Mouse (Mus musculus): ENCODE data around the gene Tgfb1i1. TPM values are rescaled to one million over a fixed set of nuclear protein-coding genes. Genes with fewer than 3 reads are reported as not detected.

The Tgfb1i1 gene
- polyA plus RNA-seq, 1 experiment from 2014 or later, result 111 TPM

DNA sequence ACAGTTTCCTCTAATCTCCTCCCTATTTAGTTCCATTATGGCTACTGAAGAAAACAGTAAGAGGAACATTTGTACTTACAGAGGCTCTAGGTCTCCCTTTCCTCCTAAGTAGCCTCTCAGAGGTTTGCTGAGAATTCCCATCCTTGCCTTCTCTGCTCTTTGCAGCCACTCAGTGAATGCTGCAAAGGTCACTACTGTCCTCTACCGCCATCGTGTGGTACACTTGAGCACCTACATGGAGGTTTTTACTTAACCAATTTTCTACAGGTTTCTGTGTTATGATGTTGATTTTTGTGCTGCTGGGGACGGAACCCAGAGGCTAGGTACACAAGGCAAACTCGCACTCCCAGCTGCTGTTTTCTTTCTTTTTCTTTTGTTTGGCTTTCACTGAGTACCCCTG, 38.4 kb upstream of the Tgfb1i1 start:
- H3K4me3 ChIP-seq (ENCODE audit: low read depth, low read length), result no peak overlapping the region
- H3K27ac ChIP-seq (ENCODE audit: low read depth, low read length), result no peak overlapping the region
- no peak overlapping the region for H3K4me2 ChIP-seq (replicated peaks; ENCODE audit: low read depth)
- no peaks in the 10 kb centered on the region for H3K36me3 ChIP-seq (ENCODE audit: control insufficient read depth, insufficient read depth)
- peak; percentile 97 for TF ChIP-seq CTCF (IDR thresholded peaks at IDR 0.05; ENCODE audit: low read depth)
- 8% methylated on average over 4 of the region's 4 CpGs for WGBS
- peak; percentile 47; the same call in 1 of the 2 replicates for ATAC-seq
- no peak overlapping the region for H3K9ac ChIP-seq (ENCODE audit: low read depth, low read length)
- H3K27me3 ChIP-seq (replicated peaks; ENCODE audit: control insufficient read depth, insufficient read depth, low read length), result no peaks in the 10 kb centered on the region
- H3K4me1 ChIP-seq (replicated peaks; ENCODE audit: control insufficient read depth, insufficient read depth, low read length), result no peaks in the 10 kb centered on the region; the same call in 1 of the 2 replicates
- H3K9me3 ChIP-seq (ENCODE audit: control insufficient read depth), result no peaks in the 10 kb centered on the region

DNA sequence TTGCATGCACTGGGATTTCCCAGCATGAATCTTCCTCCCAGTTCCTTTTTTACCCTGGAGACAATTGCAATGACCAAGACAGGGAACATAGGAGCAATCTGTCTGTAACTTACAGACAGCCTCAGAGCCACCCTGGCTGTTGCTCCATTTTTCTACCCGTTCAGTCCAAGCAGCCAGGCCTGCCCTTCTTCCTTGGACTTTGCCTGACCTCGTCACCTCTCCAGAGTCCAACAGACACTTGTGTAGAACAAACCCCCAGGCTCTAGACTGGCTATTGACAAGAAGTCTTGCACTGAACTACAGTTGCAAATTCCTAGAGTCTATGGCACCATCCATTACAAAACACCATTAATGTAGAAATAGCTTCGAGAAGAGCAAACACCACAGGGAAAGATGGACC, 36.8 kb upstream of the Tgfb1i1 start:
- Histone ChIP-seq H3K4me2 (replicated peaks; ENCODE audit: low read depth) (no peak overlapping the region), H3K27ac (ENCODE audit: low read depth, low read length) (no peak overlapping the region), H3K9ac (ENCODE audit: low read depth, low read length) (no peak overlapping the region), H3K4me1 (replicated peaks; ENCODE audit: control insufficient read depth, insufficient read depth, low read length) (no peaks in the 10 kb centered on the region; the same call in 1 of the 2 replicates), H3K27me3 (replicated peaks; ENCODE audit: control insufficient read depth, insufficient read depth, low read length) (no peaks in the 10 kb centered on the region), H3K4me3 (ENCODE audit: low read depth, low read length) (no peak overlapping the region), H3K9me3 (ENCODE audit: control insufficient read depth) (no peaks in the 10 kb centered on the region), H3K36me3 (ENCODE audit: control insufficient read depth, insufficient read depth) (no peaks in the 10 kb centered on the region)
- ATAC-seq, result no peak
- TF ChIP-seq CTCF (IDR thresholded peaks at IDR 0.05; ENCODE audit: low read depth), result no peak
- WGBS, result 45% methylated on average over 3 of the region's 3 CpGs

DNA sequence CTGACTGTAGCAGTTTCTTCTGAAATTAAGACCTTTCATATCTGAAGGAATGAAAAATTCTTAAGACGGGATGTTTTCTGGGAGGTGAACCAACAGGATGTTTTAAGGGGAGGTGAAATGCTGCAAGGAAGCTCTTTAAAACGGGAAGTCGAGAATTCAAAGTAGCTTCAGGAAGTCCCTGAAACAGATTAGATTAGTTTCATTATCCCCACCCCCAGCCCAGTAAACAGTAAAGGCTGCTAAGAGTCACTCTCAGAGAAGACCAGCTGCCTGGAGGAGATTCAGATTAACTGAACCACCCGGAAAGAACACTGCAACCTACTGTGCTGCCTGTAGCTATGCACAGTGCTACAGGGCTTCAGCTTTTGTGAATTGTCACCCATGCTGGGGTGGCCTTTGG, 26.7 kb upstream of the Tgfb1i1 start:
- H3K27ac ChIP-seq (ENCODE audit: low read depth, low read length), result no peak overlapping the region
- H3K9me3 ChIP-seq (ENCODE audit: control insufficient read depth), result no peaks in the 10 kb centered on the region
- H3K4me2 ChIP-seq (replicated peaks; ENCODE audit: low read depth), result no peak overlapping the region
- no peaks in the 10 kb centered on the region for H3K27me3 ChIP-seq (replicated peaks; ENCODE audit: control insufficient read depth, insufficient read depth, low read length)
- 80% methylated on average over 4 of the region's 4 CpGs for WGBS
- no peaks in the 10 kb centered on the region for H3K4me1 ChIP-seq (replicated peaks; ENCODE audit: control insufficient read depth, insufficient read depth, low read length)
- no peaks in the 10 kb centered on the region for H3K36me3 ChIP-seq (ENCODE audit: control insufficient read depth, insufficient read depth)
- TF ChIP-seq CTCF (IDR thresholded peaks at IDR 0.05; ENCODE audit: low read depth), result no peak
- no peak overlapping the region for H3K9ac ChIP-seq (ENCODE audit: low read depth, low read length)
- no peak overlapping the region for H3K4me3 ChIP-seq (ENCODE audit: low read depth, low read length)
- no peak for ATAC-seq

DNA sequence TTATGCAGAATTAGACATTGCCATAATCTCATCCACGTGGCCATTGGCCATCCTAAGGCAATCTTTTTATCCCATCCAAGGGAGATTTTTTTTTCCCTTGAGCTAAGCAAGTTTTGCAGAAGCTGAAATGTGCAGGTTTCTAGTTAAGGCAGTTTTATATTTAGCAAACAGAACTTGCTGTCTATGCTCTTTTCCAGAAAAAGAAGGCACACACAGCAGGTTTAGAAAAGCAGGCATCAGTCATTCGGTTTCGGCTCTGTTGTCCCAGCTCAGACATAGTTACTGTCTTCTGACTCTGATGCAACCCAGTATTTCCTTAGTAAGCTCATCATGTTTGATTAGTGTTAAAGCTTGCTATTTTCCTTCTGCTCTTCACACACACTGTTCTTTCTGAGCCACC, 25.7 kb upstream of the Tgfb1i1 start:
- Histone ChIP-seq H3K27me3 (replicated peaks; ENCODE audit: control insufficient read depth, insufficient read depth, low read length) (no peaks in the 10 kb centered on the region), H3K4me3 (ENCODE audit: low read depth, low read length) (no peak overlapping the region), H3K4me1 (replicated peaks; ENCODE audit: control insufficient read depth, insufficient read depth, low read length) (no peaks in the 10 kb centered on the region), H3K36me3 (ENCODE audit: control insufficient read depth, insufficient read depth) (no peaks in the 10 kb centered on the region), H3K9ac (ENCODE audit: low read depth, low read length) (no peak overlapping the region), H3K4me2 (replicated peaks; ENCODE audit: low read depth) (no peak overlapping the region), H3K27ac (ENCODE audit: low read depth, low read length) (no peak overlapping the region), H3K9me3 (ENCODE audit: control insufficient read depth) (no peaks in the 10 kb centered on the region)
- ATAC-seq, result no peak
- no peak for TF ChIP-seq CTCF (IDR thresholded peaks at IDR 0.05; ENCODE audit: low read depth)
- WGBS, result 78% methylated on average over 3 of the region's 3 CpGs

DNA sequence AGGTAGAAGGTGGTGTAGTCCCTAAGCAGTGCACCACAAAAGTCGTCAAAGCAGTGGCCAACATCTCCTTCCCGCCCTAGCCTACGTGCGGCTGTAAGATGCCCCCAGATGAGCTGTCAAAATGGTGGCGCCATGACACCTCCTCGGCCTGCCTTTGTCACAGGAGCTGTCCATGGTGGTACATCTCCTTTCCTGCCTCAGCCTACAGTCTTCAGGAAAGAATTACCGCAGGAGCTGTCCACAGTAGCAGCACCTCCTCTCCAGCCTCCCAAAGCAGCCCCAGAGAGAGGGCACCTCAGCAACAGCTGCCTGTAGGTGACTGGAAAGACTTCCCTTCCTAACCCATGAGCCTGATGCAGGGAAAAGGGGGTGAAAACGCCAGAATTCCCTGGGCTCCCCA, 14.9 kb upstream of the Tgfb1i1 start:
- Histone ChIP-seq H3K9ac (ENCODE audit: low read depth, low read length) (no peak overlapping the region), H3K27ac (ENCODE audit: low read depth, low read length) (no peak overlapping the region), H3K9me3 (ENCODE audit: control insufficient read depth) (no peaks in the 10 kb centered on the region), H3K4me3 (ENCODE audit: low read depth, low read length) (no peak overlapping the region), H3K27me3 (replicated peaks; ENCODE audit: control insufficient read depth, insufficient read depth, low read length) (no peaks in the 10 kb centered on the region), H3K36me3 (ENCODE audit: control insufficient read depth, insufficient read depth) (no peaks in the 10 kb centered on the region), H3K4me1 (replicated peaks; ENCODE audit: control insufficient read depth, insufficient read depth, low read length) (no peaks in the 10 kb centered on the region), H3K4me2 (replicated peaks; ENCODE audit: low read depth) (no peak overlapping the region)
- no peak for ATAC-seq
- TF ChIP-seq CTCF (IDR thresholded peaks at IDR 0.05; ENCODE audit: low read depth), result no peak
- WGBS, result 35% methylated on average over 8 of the region's 8 CpGs

DNA sequence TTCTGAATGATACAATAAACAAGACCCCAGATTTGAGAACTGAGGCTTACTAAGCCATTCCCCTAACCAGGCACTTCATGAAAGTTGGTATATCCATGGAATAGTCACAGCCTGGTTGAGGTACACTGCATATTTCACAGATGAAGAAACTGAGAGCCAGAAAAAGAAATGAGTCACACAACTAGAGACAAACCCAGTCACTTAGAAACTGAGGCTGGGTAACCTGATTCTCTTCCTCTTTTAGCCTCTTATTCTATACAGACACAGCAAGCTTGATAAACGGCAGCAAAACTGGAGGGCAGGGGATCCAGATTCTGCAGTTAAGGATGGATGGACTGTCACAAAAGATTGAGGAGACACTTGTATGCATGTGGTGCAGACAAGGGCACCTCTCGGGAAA, 11.8 kb upstream of the Tgfb1i1 start:
- no peak for TF ChIP-seq CTCF (IDR thresholded peaks at IDR 0.05; ENCODE audit: low read depth)

DNA sequence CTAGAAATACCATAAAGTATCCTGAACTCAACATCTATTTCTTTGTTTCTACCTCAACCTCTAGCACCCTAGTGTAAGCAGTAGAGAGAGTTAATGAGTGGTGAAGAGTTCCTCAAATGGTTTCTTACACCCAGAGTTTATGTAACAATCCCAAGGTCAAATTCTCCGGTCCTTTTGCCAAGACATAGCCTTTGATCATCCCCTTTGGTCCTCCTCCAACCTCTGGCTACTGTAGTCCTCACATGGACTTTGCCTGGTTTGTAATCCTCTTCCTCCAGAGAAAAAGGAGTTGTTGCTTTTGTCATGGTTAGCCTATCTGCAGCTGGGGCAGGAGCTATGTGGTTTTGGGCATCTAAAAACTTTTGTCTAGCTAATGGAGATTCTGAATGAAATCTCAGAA, 11.1 kb upstream of the Tgfb1i1 start:
- H3K9ac ChIP-seq (ENCODE audit: low read depth, low read length), result no peak overlapping the region
- 66% methylated on average over 1 of the region's 1 CpGs for WGBS
- H3K27me3 ChIP-seq (replicated peaks; ENCODE audit: control insufficient read depth, insufficient read depth, low read length), result no peaks in the 10 kb centered on the region
- H3K27ac ChIP-seq (ENCODE audit: low read depth, low read length), result no peak overlapping the region
- no peak for ATAC-seq
- H3K4me3 ChIP-seq (ENCODE audit: low read depth, low read length), result no peak overlapping the region
- H3K4me2 ChIP-seq (replicated peaks; ENCODE audit: low read depth), result no peak overlapping the region
- no peaks in the 10 kb centered on the region for H3K9me3 ChIP-seq (ENCODE audit: control insufficient read depth)
- TF ChIP-seq CTCF (IDR thresholded peaks at IDR 0.05; ENCODE audit: low read depth), result no peak
- no peaks in the 10 kb centered on the region for H3K4me1 ChIP-seq (replicated peaks; ENCODE audit: control insufficient read depth, insufficient read depth, low read length)
- peaks cover 11% of the 10 kb centered on the region for H3K36me3 ChIP-seq (ENCODE audit: control insufficient read depth, insufficient read depth)

More for the DNA sequence above, 11.8 kb upstream of the Tgfb1i1 start:
- Histone ChIP-seq H3K9me3 (ENCODE audit: control insufficient read depth) (no peaks in the 10 kb centered on the region), H3K36me3 (ENCODE audit: control insufficient read depth, insufficient read depth) (peaks cover 4% of the 10 kb centered on the region; the same call in 1 of the 2 replicates), H3K27ac (ENCODE audit: low read depth, low read length) (no peak overlapping the region), H3K9ac (ENCODE audit: low read depth, low read length) (no peak overlapping the region), H3K4me2 (replicated peaks; ENCODE audit: low read depth) (no peak overlapping the region), H3K4me3 (ENCODE audit: low read depth, low read length) (no peak overlapping the region), H3K27me3 (replicated peaks; ENCODE audit: control insufficient read depth, insufficient read depth, low read length) (no peaks in the 10 kb centered on the region), H3K4me1 (replicated peaks; ENCODE audit: control insufficient read depth, insufficient read depth, low read length) (no peaks in the 10 kb centered on the region)
- 78% methylated on average over 2 of the region's 2 CpGs for WGBS
- ATAC-seq, result no peak
